Mouse (Mus musculus): ENCODE data around the gene Zfp974. TPM values are rescaled to one million over a fixed set of nuclear protein-coding genes. Genes with fewer than 3 reads are reported as not detected.
"Not testable (repeated sequence)": the region's sequence is repeated elsewhere in the genome, so short reads cannot be mapped to it uniquely, and the experiment has no call there.

The Zfp974 gene
- polyA plus RNA-seq, 1 experiment = 2.5 TPM

- Histone ChIP-seq H3K36me3 (ENCODE audit: control insufficient read depth, insufficient read depth) (no peaks in the 10 kb centered on the region), H3K79me2 (ENCODE audit: control insufficient read depth, insufficient read depth) (no peaks in the 10 kb centered on the region), H3K27me3 (ENCODE audit: control insufficient read depth, insufficient read depth, insufficient read length) (no peaks in the 10 kb centered on the region), H3K4me3 (no peak overlapping the region), H3K4me2 (ENCODE audit: low read depth) (no peak overlapping the region), H3ac (ENCODE audit: control insufficient read depth, insufficient read length) (no peak overlapping the region)
- TF ChIP-seq MAX (IDR thresholded peaks at IDR 0.05; ENCODE audit: low read depth) = no peak
- no peak for TF ChIP-seq POLR2AphosphoS2 (IDR thresholded peaks at IDR 0.05; ENCODE audit: insufficient read length, low read depth)
- TF ChIP-seq CEBPB (IDR thresholded peaks at IDR 0.05; ENCODE audit: insufficient read depth, poor library complexity, severe bottlenecking) = no peak
- TF ChIP-seq POLR2A (IDR thresholded peaks at IDR 0.05; ENCODE audit: insufficient read length, low read depth) = no peak
- no peak for TF ChIP-seq SRF (IDR thresholded peaks at IDR 0.05; ENCODE audit: control insufficient read depth, insufficient read length, low read depth)
- TF ChIP-seq TCF3 (IDR thresholded peaks at IDR 0.05; ENCODE audit: insufficient read length, low read depth) = no peak
- no peak for TF ChIP-seq REST (IDR thresholded peaks at IDR 0.05; ENCODE audit: insufficient read depth, insufficient read length)
- TF ChIP-seq USF1 (IDR thresholded peaks at IDR 0.05; ENCODE audit: low read depth) = no peak
These were observed 24.0 kb downstream of the Zfp974 start for GRCm38 (mm10) chr7:27905061-27905848.

GRCm38 (mm10) chr7:27900601-27901000 lies 28.7 kb downstream of the Zfp974 start:
- H3ac ChIP-seq (ENCODE audit: control insufficient read depth, insufficient read length) = no peak overlapping the region
- H3K79me2 ChIP-seq (ENCODE audit: control insufficient read depth, insufficient read depth) = no peaks in the 10 kb centered on the region
- H3K4me2 ChIP-seq (ENCODE audit: low read depth) = no peak overlapping the region
- no peaks in the 10 kb centered on the region for H3K36me3 ChIP-seq (ENCODE audit: control insufficient read depth, insufficient read depth)
- H3K27me3 ChIP-seq (ENCODE audit: control insufficient read depth, insufficient read depth, insufficient read length) = no peaks in the 10 kb centered on the region
- no peak overlapping the region for H3K4me3 ChIP-seq
- TF ChIP-seq MYOD1 (IDR thresholded peaks at IDR 0.05; ENCODE audit: control insufficient read depth in 1 of 3, insufficient read length in 2 of 3, low read depth in 2 of 3) (no peak), TCF3 (IDR thresholded peaks at IDR 0.05; ENCODE audit: insufficient read length, low read depth) (no peak), USF1 (IDR thresholded peaks at IDR 0.05; ENCODE audit: low read depth) (no peak), E2F4 (IDR thresholded peaks at IDR 0.05; ENCODE audit: insufficient read depth) (no peak), TCF12 (IDR thresholded peaks at IDR 0.05; ENCODE audit: insufficient read depth, poor library complexity, severe bottlenecking) (no peak), REST (IDR thresholded peaks at IDR 0.05; ENCODE audit: insufficient read depth, insufficient read length) (no peak), MYOG (IDR thresholded peaks at IDR 0.05; ENCODE audit: control insufficient read depth in 1 of 3, insufficient read depth in 1 of 3, insufficient read length in 2 of 3, low read depth in 2 of 3) (no peak)

- Histone ChIP-seq H3K27me3 (ENCODE audit: control insufficient read depth, insufficient read depth, insufficient read length) (no peaks in the 10 kb centered on the region), H3K79me2 (ENCODE audit: control insufficient read depth, insufficient read depth) (no peaks in the 10 kb centered on the region), H3K4me3 (no peak overlapping the region), H3K4me2 (ENCODE audit: low read depth) (no peak overlapping the region), H3ac (ENCODE audit: control insufficient read depth, insufficient read length) (no peak overlapping the region), H3K36me3 (ENCODE audit: control insufficient read depth, insufficient read depth) (peaks cover 18% of the 10 kb centered on the region)
- TF ChIP-seq MYOD1 (IDR thresholded peaks at IDR 0.05; ENCODE audit: control insufficient read depth in 1 of 3, insufficient read length in 2 of 3, low read depth in 2 of 3) (no peak), CEBPB (IDR thresholded peaks at IDR 0.05; ENCODE audit: insufficient read depth, poor library complexity, severe bottlenecking) (no peak), MAX (IDR thresholded peaks at IDR 0.05; ENCODE audit: low read depth) (no peak)
These were observed 47.5 kb downstream of the Zfp974 start for GRCm38 (mm10) chr7:27881721-27882120.

GRCm38 (mm10) chr7:27862578-27862977 lies 66.7 kb downstream of the Zfp974 start:
- H3K4me3 ChIP-seq; H3K36me3 ChIP-seq (ENCODE audit: control insufficient read depth, insufficient read depth); H3ac ChIP-seq (ENCODE audit: control insufficient read depth, insufficient read length); H3K27me3 ChIP-seq (ENCODE audit: control insufficient read depth, insufficient read depth, insufficient read length); H3K4me2 ChIP-seq (ENCODE audit: low read depth); H3K79me2 ChIP-seq (ENCODE audit: control insufficient read depth, insufficient read depth): not testable (repeated sequence)

- Histone ChIP-seq H3ac (ENCODE audit: control insufficient read depth, insufficient read length) (peak overlapping the region; percentile 61), H3K4me3 (peak overlapping the region; percentile 66), H3K79me2 (ENCODE audit: control insufficient read depth, insufficient read depth) (no peaks in the 10 kb centered on the region), H3K27me3 (ENCODE audit: control insufficient read depth, insufficient read depth, insufficient read length) (no peaks in the 10 kb centered on the region), H3K4me2 (ENCODE audit: low read depth) (peak overlapping the region; percentile 97), H3K36me3 (ENCODE audit: control insufficient read depth, insufficient read depth) (no peaks in the 10 kb centered on the region)
- no peak for TF ChIP-seq MYOD1 (IDR thresholded peaks at IDR 0.05; ENCODE audit: control insufficient read depth in 1 of 3, insufficient read length in 2 of 3, low read depth in 2 of 3)
- peak; percentile 69 for TF ChIP-seq POLR2A (IDR thresholded peaks at IDR 0.05; ENCODE audit: insufficient read length, low read depth)
- no peak for TF ChIP-seq MAX (IDR thresholded peaks at IDR 0.05; ENCODE audit: low read depth)
- peak; percentile 67 for TF ChIP-seq POLR2AphosphoS2 (IDR thresholded peaks at IDR 0.05; ENCODE audit: insufficient read length, low read depth)
- no peak for TF ChIP-seq USF1 (IDR thresholded peaks at IDR 0.05; ENCODE audit: low read depth)
- TF ChIP-seq E2F4 (IDR thresholded peaks at IDR 0.05; ENCODE audit: insufficient read depth) = no peak
- TF ChIP-seq SRF (IDR thresholded peaks at IDR 0.05; ENCODE audit: control insufficient read depth, insufficient read length, low read depth) = no peak
- TF ChIP-seq REST (IDR thresholded peaks at IDR 0.05; ENCODE audit: insufficient read depth, insufficient read length) = no peak
- no peak for TF ChIP-seq TCF3 (IDR thresholded peaks at IDR 0.05; ENCODE audit: insufficient read length, low read depth)
- TF ChIP-seq TCF12 (IDR thresholded peaks at IDR 0.05; ENCODE audit: insufficient read depth, poor library complexity, severe bottlenecking) = no peak
- no peak for TF ChIP-seq CEBPB (IDR thresholded peaks at IDR 0.05; ENCODE audit: insufficient read depth, poor library complexity, severe bottlenecking)
These were observed 68.6 kb downstream of the Zfp974 start for GRCm38 (mm10) chr7:27860396-27861235.
